Mouse (Mus musculus): Measurements from ENCODE around the gene Med13. TPM values are rescaled to one million over a fixed set of nuclear protein-coding genes. Genes with fewer than 3 reads are reported as not detected.

The Med13 gene
- polyA plus RNA-seq, 1 experiment from 2014 or later: 13.2 TPM

GRCm38 (mm10) chr11:86364709-86365452 is 7.5 kb upstream of the Med13 start:
- DNase-seq (ENCODE audit: low spot score, missing footprints): peak; percentile 56
- Histone ChIP-seq H3K9me3 (ENCODE audit: control insufficient read depth, low read length) (no peaks in the 10 kb centered on the region), H3K4me3 (ENCODE audit: low read depth, low read length) (no peak overlapping the region), H3K36me3 (ENCODE audit: control insufficient read depth, insufficient read depth, low read length) (no peaks in the 10 kb centered on the region), H3K4me1 (ENCODE audit: control insufficient read depth, insufficient read depth, low read length) (no peaks in the 10 kb centered on the region), H3K4me2 (no peak overlapping the region), H3K27me3 (ENCODE audit: control insufficient read depth, insufficient read depth, low read length) (no peaks in the 10 kb centered on the region), H3K9ac (ENCODE audit: low read length) (no peak overlapping the region), H3K27ac (ENCODE audit: low read depth, low read length) (no peak overlapping the region)
- no peak for ATAC-seq (ENCODE audit: low FRiP score)
- 81% methylated on average over 5 of the region's 5 CpGs for WGBS

GRCm38 (mm10) chr11:86357984-86358528 is 654 bp upstream of the Med13 start:
- Histone ChIP-seq H3K27me3 (ENCODE audit: control insufficient read depth, insufficient read depth, low read length) (no peaks in the 10 kb centered on the region), H3K36me3 (ENCODE audit: control insufficient read depth, insufficient read depth, low read length) (no peaks in the 10 kb centered on the region), H3K9me3 (ENCODE audit: control insufficient read depth, low read length) (no peaks in the 10 kb centered on the region), H3K9ac (ENCODE audit: low read length) (peak overlapping the region; percentile 96), H3K4me2 (peak overlapping the region; percentile 60; the same call in 1 of the 2 replicates), H3K4me3 (ENCODE audit: low read depth, low read length) (peak overlapping the region; percentile 85), H3K27ac (ENCODE audit: low read depth, low read length) (peak overlapping the region; percentile 98), H3K4me1 (ENCODE audit: control insufficient read depth, insufficient read depth, low read length) (peaks cover 13% of the 10 kb centered on the region)
- DNase-seq (ENCODE audit: low spot score, missing footprints) (peak; percentile 100), ATAC-seq (ENCODE audit: low FRiP score) (peak; percentile 94)
- WGBS: under 1% methylated on average over 45 of the region's 45 CpGs

- peak overlapping the region; percentile 96 for H3K9ac ChIP-seq (ENCODE audit: low read length)
- DNase-seq (ENCODE audit: low spot score, missing footprints): peak; percentile 89
Measured at GRCm38 (mm10) chr11:86356007-86356853, 1.2 kb downstream of the Med13 start.

GRCm38 (mm10) chr11:86353586-86353985 is 3.8 kb downstream of the Med13 start:
- peaks cover 14% of the 10 kb centered on the region for H3K4me1 ChIP-seq (ENCODE audit: control insufficient read depth, insufficient read depth, low read length)
- WGBS: 87% methylated on average over 3 of the region's 3 CpGs
- ATAC-seq (ENCODE audit: low FRiP score): no peak
- H3K4me2 ChIP-seq: no peak overlapping the region
- H3K4me3 ChIP-seq (ENCODE audit: low read depth, low read length): no peak overlapping the region
- H3K9me3 ChIP-seq (ENCODE audit: control insufficient read depth, low read length): no peaks in the 10 kb centered on the region
- H3K9ac ChIP-seq (ENCODE audit: low read length): no peak overlapping the region
- H3K27ac ChIP-seq (ENCODE audit: low read depth, low read length): no peak overlapping the region
- H3K27me3 ChIP-seq (ENCODE audit: control insufficient read depth, insufficient read depth, low read length): no peaks in the 10 kb centered on the region
- peaks cover 2% of the 10 kb centered on the region; the same call in 1 of the 2 replicates for H3K36me3 ChIP-seq (ENCODE audit: control insufficient read depth, insufficient read depth, low read length)
- peak; percentile 70 for DNase-seq (ENCODE audit: low spot score, missing footprints)

More at GRCm38 (mm10) chr11:86356007-86356853, 1.2 kb downstream of the Med13 start:
- H3K36me3 ChIP-seq (ENCODE audit: control insufficient read depth, insufficient read depth, low read length): peaks cover 2% of the 10 kb centered on the region; the same call in 1 of the 2 replicates
- H3K4me2 ChIP-seq: peak overlapping the region; percentile 60
- no peak for ATAC-seq (ENCODE audit: low FRiP score)
- peak overlapping the region; percentile 85 for H3K4me3 ChIP-seq (ENCODE audit: low read depth, low read length)
- H3K27me3 ChIP-seq (ENCODE audit: control insufficient read depth, insufficient read depth, low read length): no peaks in the 10 kb centered on the region
- WGBS: 21% methylated on average over 13 of the region's 13 CpGs
- H3K27ac ChIP-seq (ENCODE audit: low read depth, low read length): no peak overlapping the region
- no peaks in the 10 kb centered on the region for H3K9me3 ChIP-seq (ENCODE audit: control insufficient read depth, low read length)
- H3K4me1 ChIP-seq (ENCODE audit: control insufficient read depth, insufficient read depth, low read length): peaks cover 13% of the 10 kb centered on the region

- peaks cover 2% of the 10 kb centered on the region; the same call in 1 of the 2 replicates for H3K36me3 ChIP-seq (ENCODE audit: control insufficient read depth, insufficient read depth, low read length)
- DNase-seq (ENCODE audit: low spot score, missing footprints) (peak; percentile 83), ATAC-seq (ENCODE audit: low FRiP score) (peak; percentile 55; the same call in 1 of the 2 replicates)
- no peak overlapping the region for H3K4me2 ChIP-seq
- H3K27ac ChIP-seq (ENCODE audit: low read depth, low read length): no peak overlapping the region
- 63% methylated on average over 3 of the region's 3 CpGs for WGBS
- no peaks in the 10 kb centered on the region for H3K27me3 ChIP-seq (ENCODE audit: control insufficient read depth, insufficient read depth, low read length)
- H3K9me3 ChIP-seq (ENCODE audit: control insufficient read depth, low read length): no peaks in the 10 kb centered on the region
- no peak overlapping the region for H3K9ac ChIP-seq (ENCODE audit: low read length)
- H3K4me1 ChIP-seq (ENCODE audit: control insufficient read depth, insufficient read depth, low read length): peaks cover 14% of the 10 kb centered on the region
- no peak overlapping the region for H3K4me3 ChIP-seq (ENCODE audit: low read depth, low read length)
Measured at GRCm38 (mm10) chr11:86351766-86352315, 5.6 kb downstream of the Med13 start.

- no peak overlapping the region for H3K9ac ChIP-seq (ENCODE audit: low read length)
- H3K36me3 ChIP-seq (ENCODE audit: control insufficient read depth, insufficient read depth, low read length): peaks cover 2% of the 10 kb centered on the region; the same call in 1 of the 2 replicates
- H3K4me2 ChIP-seq: no peak overlapping the region
- ATAC-seq (ENCODE audit: low FRiP score) (no peak), DNase-seq (ENCODE audit: low spot score, missing footprints) (peak; percentile 66)
- H3K4me1 ChIP-seq (ENCODE audit: control insufficient read depth, insufficient read depth, low read length): peaks cover 8% of the 10 kb centered on the region
- no peak overlapping the region for H3K27ac ChIP-seq (ENCODE audit: low read depth, low read length)
- no peaks in the 10 kb centered on the region for H3K9me3 ChIP-seq (ENCODE audit: control insufficient read depth, low read length)
- no peak overlapping the region for H3K4me3 ChIP-seq (ENCODE audit: low read depth, low read length)
- no peaks in the 10 kb centered on the region for H3K27me3 ChIP-seq (ENCODE audit: control insufficient read depth, insufficient read depth, low read length)
- WGBS: 80% methylated on average over 1 of the region's 1 CpGs
Measured at GRCm38 (mm10) chr11:86350636-86351138, 6.7 kb downstream of the Med13 start.

GRCm38 (mm10) chr11:86349325-86349724 is 8.1 kb downstream of the Med13 start:
- Histone ChIP-seq H3K27me3 (ENCODE audit: control insufficient read depth, insufficient read depth, low read length) (no peaks in the 10 kb centered on the region), H3K9me3 (ENCODE audit: control insufficient read depth, low read length) (no peaks in the 10 kb centered on the region), H3K4me1 (ENCODE audit: control insufficient read depth, insufficient read depth, low read length) (peaks cover 7% of the 10 kb centered on the region), H3K4me3 (ENCODE audit: low read depth, low read length) (no peak overlapping the region), H3K27ac (ENCODE audit: low read depth, low read length) (no peak overlapping the region), H3K36me3 (ENCODE audit: control insufficient read depth, insufficient read depth, low read length) (peaks cover 2% of the 10 kb centered on the region; the same call in 1 of the 2 replicates), H3K9ac (ENCODE audit: low read length) (no peak overlapping the region), H3K4me2 (no peak overlapping the region)
- ATAC-seq (ENCODE audit: low FRiP score): no peak
- WGBS: 63% methylated on average over 2 of the region's 2 CpGs
- no peak for DNase-seq (ENCODE audit: low spot score, missing footprints)

- H3K4me2 ChIP-seq: no peak overlapping the region
- no peak for ATAC-seq (ENCODE audit: low FRiP score)
Measured at GRCm38 (mm10) chr11:86348872-86349271, 8.5 kb downstream of the Med13 start.

More at GRCm38 (mm10) chr11:86348872-86349271, 8.5 kb downstream of the Med13 start:
- H3K36me3 ChIP-seq (ENCODE audit: control insufficient read depth, insufficient read depth, low read length): peaks cover 2% of the 10 kb centered on the region; the same call in 1 of the 2 replicates
- H3K27ac ChIP-seq (ENCODE audit: low read depth, low read length): no peak overlapping the region
- no peak overlapping the region for H3K9ac ChIP-seq (ENCODE audit: low read length)
- peaks cover 4% of the 10 kb centered on the region for H3K4me1 ChIP-seq (ENCODE audit: control insufficient read depth, insufficient read depth, low read length)
- H3K27me3 ChIP-seq (ENCODE audit: control insufficient read depth, insufficient read depth, low read length): no peaks in the 10 kb centered on the region
- no peak for DNase-seq (ENCODE audit: low spot score, missing footprints)
- no peak overlapping the region for H3K4me3 ChIP-seq (ENCODE audit: low read depth, low read length)
- no peaks in the 10 kb centered on the region for H3K9me3 ChIP-seq (ENCODE audit: control insufficient read depth, low read length)

Data from midbrain, embryonic 11.5 days (tissue).